Mouse (Mus musculus): ENCODE measurements at regions not wholly inside any gene's neighbourhood (a gene's known extent, or its start where the extent isn't known, plus 50 kb on each side); places are given as distances from the start of the nearest gene placed in this dataset.

- Histone ChIP-seq H3K9me3 (no peaks in the 10 kb centered on the region), H3K9ac (replicated peaks) (no peak overlapping the region), H3K4me3 (replicated peaks) (no peak overlapping the region), H3K4me2 (no peak overlapping the region), H3K36me3 (no peaks in the 10 kb centered on the region), H3K27me3 (peaks cover 19% of the 10 kb centered on the region), H3K27ac (no peak overlapping the region), H3K4me1 (replicated peaks) (peaks cover 29% of the 10 kb centered on the region)
- ATAC-seq (ENCODE audit: insufficient number of reproducible peaks, insufficient read depth, low FRiP score, low TSS enrichment, low read depth): no peak
- 58% methylated on average over 3 of the region's 3 CpGs for WGBS
Measured at GRCm38 (mm10) chr19:53454059-53454458, 63.7 kb upstream of the Smndc1 start.

DNA sequence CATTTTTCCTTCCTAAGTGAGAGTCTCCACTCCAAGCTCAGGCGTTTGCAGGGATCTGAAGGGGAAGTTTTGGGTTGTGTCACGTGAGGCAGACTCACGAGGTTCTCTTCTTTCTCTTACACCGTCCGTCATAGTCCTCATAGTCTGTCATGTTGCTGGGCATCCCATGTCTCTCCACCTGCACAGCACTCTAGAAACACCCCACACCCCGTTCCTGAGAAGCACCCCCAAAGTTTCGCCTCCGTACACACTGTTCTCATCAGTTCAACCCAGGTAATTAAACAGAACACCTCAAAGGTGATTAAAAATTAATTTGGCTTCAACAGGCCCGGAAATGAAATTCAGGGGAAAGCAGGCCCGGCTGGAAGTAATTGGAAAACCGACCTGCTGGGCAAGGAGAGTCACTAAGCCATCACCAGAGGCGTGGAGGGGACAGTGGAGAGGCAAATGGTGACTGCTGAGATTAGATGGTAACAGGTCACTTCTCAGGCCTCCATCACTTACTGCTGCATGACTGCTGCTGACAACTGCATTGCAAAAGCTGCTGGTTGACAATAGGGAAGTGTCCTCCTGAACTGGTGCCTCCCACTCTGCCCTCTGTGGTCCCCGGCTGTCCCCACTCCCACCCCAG lies 63.1 kb upstream of the Smndc1 start:
- Histone ChIP-seq H3K27ac (no peak overlapping the region), H3K4me3 (replicated peaks) (no peak overlapping the region), H3K27me3 (peaks cover 13% of the 10 kb centered on the region; the same call in 1 of the 2 replicates), H3K4me1 (replicated peaks) (peaks cover 25% of the 10 kb centered on the region), H3K9ac (replicated peaks) (no peak overlapping the region), H3K36me3 (no peaks in the 10 kb centered on the region), H3K9me3 (no peaks in the 10 kb centered on the region), H3K4me2 (no peak overlapping the region)
- ATAC-seq (ENCODE audit: insufficient number of reproducible peaks, insufficient read depth, low FRiP score, low TSS enrichment, low read depth): no peak
- WGBS: 41% methylated on average over 13 of the region's 13 CpGs

DNA sequence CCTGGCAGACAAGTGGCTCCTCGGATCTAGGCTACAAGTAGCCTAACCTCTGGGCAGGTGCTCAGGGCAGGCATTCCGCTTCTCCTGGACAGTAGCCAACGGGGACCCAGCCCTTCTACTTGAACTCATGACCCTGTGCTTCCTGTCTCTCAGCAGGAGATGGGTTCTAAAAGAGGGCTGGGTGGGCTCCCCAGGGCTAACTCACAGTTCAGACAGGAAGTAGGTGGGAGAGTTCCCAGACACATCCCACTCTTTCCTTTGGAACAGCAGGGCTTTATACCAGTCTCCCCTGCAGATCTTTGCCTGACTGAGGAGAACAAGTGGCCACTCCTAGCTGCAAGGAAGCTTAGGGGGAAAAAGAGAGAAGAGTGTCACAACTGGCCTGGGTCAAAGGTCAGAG lies 62.0 kb upstream of the Smndc1 start:
- no peaks in the 10 kb centered on the region for H3K9me3 ChIP-seq
- H3K27ac ChIP-seq: no peak overlapping the region
- no peak overlapping the region for H3K4me3 ChIP-seq (replicated peaks)
- H3K4me2 ChIP-seq: no peak overlapping the region
- WGBS: 37% methylated on average over 3 of the region's 3 CpGs
- no peak for ATAC-seq (ENCODE audit: insufficient number of reproducible peaks, insufficient read depth, low FRiP score, low TSS enrichment, low read depth)
- 0 out of 2 replicates have a peak, but pooled peaks cover 2% of the 10 kb centered on the region for H3K27me3 ChIP-seq
- no peak overlapping the region for H3K9ac ChIP-seq (replicated peaks)
- H3K36me3 ChIP-seq: no peaks in the 10 kb centered on the region
- peaks cover 34% of the 10 kb centered on the region for H3K4me1 ChIP-seq (replicated peaks)

DNA sequence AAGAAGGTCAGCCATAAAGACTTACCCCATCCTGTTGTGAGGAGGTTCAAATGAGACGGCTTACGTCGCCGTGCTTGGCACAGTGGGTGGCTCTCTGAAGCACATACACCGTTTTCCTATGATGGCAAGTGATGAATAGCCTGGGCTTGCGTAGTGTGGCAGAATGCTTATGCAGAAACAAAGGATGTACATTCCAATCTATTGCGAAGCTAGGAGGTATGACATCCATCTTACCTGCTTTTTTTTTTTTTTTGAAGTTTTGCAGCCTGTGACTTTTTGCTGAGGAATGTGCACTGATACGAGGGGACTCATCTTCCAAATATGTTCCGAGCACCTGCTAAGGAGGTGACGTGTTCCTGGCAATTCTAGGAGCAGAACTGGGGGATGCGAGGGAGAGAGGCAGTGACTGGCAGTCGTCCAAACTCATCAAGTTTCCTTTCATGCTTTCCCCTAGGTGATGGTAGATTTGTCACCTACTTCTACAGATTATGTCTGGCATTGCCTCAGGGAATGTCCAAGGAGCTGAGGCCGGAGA lies 61.1 kb upstream of the Smndc1 start:
- Histone ChIP-seq H3K9me3 (no peaks in the 10 kb centered on the region), H3K4me2 (no peak overlapping the region), H3K27me3 (0 out of 2 replicates have a peak, but pooled peaks cover 2% of the 10 kb centered on the region), H3K9ac (replicated peaks) (no peak overlapping the region), H3K27ac (no peak overlapping the region), H3K4me3 (replicated peaks) (no peak overlapping the region), H3K4me1 (replicated peaks) (peaks cover 40% of the 10 kb centered on the region), H3K36me3 (no peaks in the 10 kb centered on the region)
- 68% methylated on average over 13 of the region's 13 CpGs for WGBS
- no peak for ATAC-seq (ENCODE audit: insufficient number of reproducible peaks, insufficient read depth, low FRiP score, low TSS enrichment, low read depth)

GRCm38 (mm10) chr19:53450624-53451387 lies 60.4 kb upstream of the Smndc1 start:
- H3K9me3 ChIP-seq: no peaks in the 10 kb centered on the region
- no peak overlapping the region for H3K4me3 ChIP-seq (replicated peaks)
- H3K4me1 ChIP-seq (replicated peaks): peaks cover 40% of the 10 kb centered on the region
- H3K27me3 ChIP-seq: 0 out of 2 replicates have a peak, but pooled peaks cover 2% of the 10 kb centered on the region
- no peak overlapping the region for H3K9ac ChIP-seq (replicated peaks)
- 70% methylated on average over 16 of the region's 17 CpGs for WGBS
- H3K4me2 ChIP-seq: no peak overlapping the region
- ATAC-seq (ENCODE audit: insufficient number of reproducible peaks, insufficient read depth, low FRiP score, low TSS enrichment, low read depth): no peak
- no peak overlapping the region for H3K27ac ChIP-seq
- H3K36me3 ChIP-seq: no peaks in the 10 kb centered on the region

DNA sequence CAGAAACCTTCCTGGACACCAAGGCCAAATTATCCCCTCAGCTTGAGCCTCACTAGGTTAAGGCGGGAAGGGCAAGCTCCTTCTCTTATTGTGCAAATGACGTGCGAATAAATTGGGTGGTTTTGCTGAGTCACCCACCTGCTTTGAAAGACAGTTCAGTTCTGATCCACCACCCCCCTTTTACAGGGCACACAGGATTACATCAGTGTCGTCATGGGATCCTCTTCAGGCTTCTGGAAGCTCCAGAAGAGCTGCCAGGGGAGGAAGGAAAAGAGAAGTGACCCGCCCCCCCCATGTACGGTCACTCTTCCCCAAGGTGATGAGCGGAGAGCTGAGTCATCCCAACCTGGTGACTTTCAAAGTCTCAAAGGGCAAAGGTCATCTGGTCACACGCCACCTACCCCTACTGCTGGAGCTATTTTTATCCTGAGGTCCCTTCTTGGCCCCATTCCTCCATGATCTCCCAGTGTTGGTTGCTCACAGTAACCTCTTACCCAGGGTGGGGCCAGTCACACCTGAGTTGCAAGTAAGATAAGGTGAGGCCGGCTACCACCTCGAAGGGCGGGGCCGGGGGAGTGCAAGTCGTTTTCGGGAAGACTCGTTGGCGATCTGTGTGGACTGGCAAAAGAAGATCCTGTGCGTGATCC lies 58.9 kb upstream of the Smndc1 start:
- WGBS: 84% methylated on average over 17 of the region's 17 CpGs
- no peak overlapping the region for H3K4me2 ChIP-seq
- H3K27ac ChIP-seq: no peak overlapping the region
- no peak overlapping the region for H3K4me3 ChIP-seq (replicated peaks)
- no peaks in the 10 kb centered on the region for H3K36me3 ChIP-seq
- peaks cover 53% of the 10 kb centered on the region for H3K4me1 ChIP-seq (replicated peaks)
- H3K9ac ChIP-seq (replicated peaks): no peak overlapping the region
- H3K9me3 ChIP-seq: no peaks in the 10 kb centered on the region
- ATAC-seq (ENCODE audit: insufficient number of reproducible peaks, insufficient read depth, low FRiP score, low TSS enrichment, low read depth): no peak
- peaks cover 11% of the 10 kb centered on the region; the same call in 1 of the 2 replicates for H3K27me3 ChIP-seq

DNA sequence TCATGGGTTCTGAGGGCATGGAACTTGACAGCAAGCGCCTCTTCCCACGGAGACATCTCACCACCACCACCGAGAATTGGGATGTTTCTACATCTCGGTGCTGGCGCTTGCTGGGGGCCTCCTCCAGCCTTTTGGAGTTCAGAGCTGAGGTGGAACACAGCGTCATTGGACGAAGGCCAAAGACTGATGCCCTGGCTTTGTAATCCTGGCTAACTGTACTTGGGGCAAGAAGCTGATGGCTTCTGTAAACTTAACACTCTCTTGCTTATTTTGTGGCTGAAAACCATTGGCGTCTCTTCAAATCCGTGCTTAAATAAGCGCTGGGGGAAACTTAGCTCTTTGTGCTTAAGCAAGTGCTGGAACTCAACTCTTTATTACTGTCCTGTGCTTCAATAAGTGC lies 57.8 kb upstream of the Smndc1 start:
- Histone ChIP-seq H3K9ac (replicated peaks) (no peak overlapping the region), H3K27me3 (peaks cover 11% of the 10 kb centered on the region; the same call in 1 of the 2 replicates), H3K9me3 (no peaks in the 10 kb centered on the region), H3K4me2 (no peak overlapping the region), H3K4me1 (replicated peaks) (peaks cover 44% of the 10 kb centered on the region), H3K36me3 (no peaks in the 10 kb centered on the region), H3K4me3 (replicated peaks) (no peak overlapping the region), H3K27ac (no peak overlapping the region)
- ATAC-seq (ENCODE audit: insufficient number of reproducible peaks, insufficient read depth, low FRiP score, low TSS enrichment, low read depth): no peak
- 73% methylated on average over 10 of the region's 10 CpGs for WGBS

GRCm38 (mm10) chr19:53447754-53448153 lies 57.4 kb upstream of the Smndc1 start:
- peaks cover 42% of the 10 kb centered on the region for H3K4me1 ChIP-seq (replicated peaks)
- H3K27ac ChIP-seq: no peak overlapping the region
- H3K4me2 ChIP-seq: no peak overlapping the region
- no peak overlapping the region for H3K4me3 ChIP-seq (replicated peaks)
- H3K9me3 ChIP-seq: no peaks in the 10 kb centered on the region
- no peak for ATAC-seq (ENCODE audit: insufficient number of reproducible peaks, insufficient read depth, low FRiP score, low TSS enrichment, low read depth)
- H3K36me3 ChIP-seq: no peaks in the 10 kb centered on the region
- H3K9ac ChIP-seq (replicated peaks): no peak overlapping the region
- H3K27me3 ChIP-seq: peaks cover 11% of the 10 kb centered on the region; the same call in 1 of the 2 replicates
- 70% methylated on average over 6 of the region's 6 CpGs for WGBS

DNA sequence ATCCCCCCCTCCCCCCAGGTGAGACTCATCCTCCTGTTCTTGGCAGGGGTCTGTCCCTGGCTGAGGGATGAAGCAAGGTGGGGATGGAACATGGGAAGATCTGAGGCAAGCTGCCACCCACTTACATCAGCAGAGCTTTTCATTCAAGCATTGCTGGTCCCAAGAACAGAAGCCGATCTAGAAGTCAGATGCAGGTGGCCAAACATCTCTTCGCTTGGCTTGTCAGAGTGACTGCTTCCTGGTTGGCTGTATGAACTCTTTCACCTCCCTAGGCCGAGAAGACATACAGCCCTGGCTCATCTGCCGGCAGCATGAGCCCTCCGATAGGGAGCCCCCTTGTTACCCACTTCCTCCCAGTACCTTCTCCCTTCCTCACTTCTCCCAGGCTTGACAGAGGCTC lies 55.8 kb upstream of the Smndc1 start:
- 71% methylated on average over 5 of the region's 5 CpGs for WGBS
- Histone ChIP-seq H3K4me1 (replicated peaks) (peaks cover 34% of the 10 kb centered on the region), H3K36me3 (no peaks in the 10 kb centered on the region), H3K4me2 (no peak overlapping the region), H3K9me3 (no peaks in the 10 kb centered on the region), H3K4me3 (replicated peaks) (no peak overlapping the region), H3K27ac (no peak overlapping the region), H3K9ac (replicated peaks) (no peak overlapping the region), H3K27me3 (peaks cover 12% of the 10 kb centered on the region)
- ATAC-seq (ENCODE audit: insufficient number of reproducible peaks, insufficient read depth, low FRiP score, low TSS enrichment, low read depth): no peak

DNA sequence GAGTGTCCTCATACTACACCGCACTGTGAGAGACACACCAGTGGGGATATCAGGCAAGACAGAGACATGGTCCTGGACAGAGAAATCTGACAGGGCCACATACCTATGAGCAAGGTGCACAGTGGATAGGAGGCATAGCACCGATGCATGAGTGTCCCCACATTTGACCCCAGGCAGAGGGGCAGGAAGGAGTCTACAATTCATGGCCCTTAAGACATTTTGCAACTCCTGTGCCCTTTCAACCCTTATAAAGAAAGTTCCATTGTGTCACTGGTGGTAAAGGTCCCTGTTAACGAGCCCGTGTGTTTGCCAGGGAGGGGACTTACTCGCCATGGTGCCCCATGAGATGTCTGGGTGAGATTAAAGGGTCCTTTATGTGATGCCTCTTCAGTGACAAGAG lies 54.3 kb upstream of the Smndc1 start:
- no peak overlapping the region for H3K9ac ChIP-seq (replicated peaks)
- no peaks in the 10 kb centered on the region for H3K9me3 ChIP-seq
- no peak overlapping the region for H3K4me2 ChIP-seq
- WGBS: 39% methylated on average over 5 of the region's 5 CpGs
- no peak overlapping the region for H3K27ac ChIP-seq
- no peak overlapping the region for H3K4me3 ChIP-seq (replicated peaks)
- peaks cover 12% of the 10 kb centered on the region for H3K27me3 ChIP-seq
- H3K4me1 ChIP-seq (replicated peaks): peaks cover 39% of the 10 kb centered on the region
- ATAC-seq (ENCODE audit: insufficient number of reproducible peaks, insufficient read depth, low FRiP score, low TSS enrichment, low read depth): no peak
- H3K36me3 ChIP-seq: no peaks in the 10 kb centered on the region
